25 mouse cellular contexts compared by ENCODE assay signal in the genomic region with DNA sequence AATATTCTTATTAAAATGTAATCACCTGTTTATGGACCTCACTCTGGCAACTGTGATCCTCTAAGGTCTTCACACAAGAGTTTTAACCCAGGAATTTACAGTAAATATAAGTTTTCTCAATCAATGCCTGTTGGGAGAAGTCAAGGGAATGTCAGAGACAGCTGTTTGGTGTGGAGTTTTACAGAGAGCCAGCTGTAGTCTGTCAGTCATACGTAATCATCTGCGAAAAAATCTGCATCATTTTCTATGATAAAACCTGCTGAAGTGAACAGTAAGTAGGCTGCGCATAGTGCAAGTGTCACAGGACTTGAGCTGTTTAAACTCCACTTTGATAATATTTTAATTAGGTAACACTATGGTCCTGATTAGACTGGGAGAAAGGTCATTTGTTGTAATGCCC.
"Had no signal": no experiment of that assay in that cellular context is flagged by ENCODE, and none has a peak within 500 bp of the region (broad histone marks: within the 10 kb centered on the region; RNA-seq: fewer than 3 reads in every experiment).

No protein-coding gene starts in this region.

- H3K27ac ChIP-seq: gastrocnemius, adult 2 months; heart, embryonic 10.5 days; hindbrain, embryonic 10.5 days; hindbrain, embryonic 12.5 days; hindbrain, embryonic 14.5 days; intestine, embryonic 15.5 days; layer of hippocampus, adult 2 months; left cerebral cortex, adult 2 months; limb, embryonic 10.5 days; limb, embryonic 12.5 days had no signal

- H3K9ac ChIP-seq: heart, embryonic 12.5 days; hindbrain, embryonic 12.5 days; hindbrain, embryonic 14.5 days; intestine, embryonic 15.5 days; limb, embryonic 12.5 days had no signal

- H3K9me3 ChIP-seq: heart, embryonic 10.5 days; hindbrain, embryonic 10.5 days; hindbrain, embryonic 12.5 days; intestine, embryonic 15.5 days; limb, embryonic 10.5 days; limb, embryonic 12.5 days had no signal

- H3K4me2 ChIP-seq: heart, embryonic 12.5 days; hindbrain, embryonic 12.5 days; hindbrain, embryonic 14.5 days; intestine, embryonic 15.5 days; limb, embryonic 12.5 days had no signal

- H3K36me3 ChIP-seq: heart, embryonic 10.5 days; heart, embryonic 12.5 days; hindbrain, embryonic 10.5 days; hindbrain, embryonic 12.5 days; intestine, embryonic 15.5 days; limb, embryonic 10.5 days; limb, embryonic 12.5 days had no signal

- H3K4me1 ChIP-seq: heart, embryonic 10.5 days; heart, embryonic 12.5 days; hindbrain, embryonic 10.5 days; hindbrain, embryonic 12.5 days; intestine, embryonic 15.5 days; limb, embryonic 10.5 days; limb, embryonic 12.5 days had no signal

- H3K27me3 ChIP-seq: heart, embryonic 12.5 days; hindbrain, embryonic 12.5 days; intestine, embryonic 15.5 days; limb, embryonic 12.5 days had no signal

- H3K4me3 ChIP-seq: gastrocnemius, adult 2 months; heart, embryonic 10.5 days; heart, embryonic 12.5 days; hindbrain, embryonic 10.5 days; hindbrain, embryonic 12.5 days; intestine, embryonic 15.5 days; layer of hippocampus, adult 2 months; left cerebral cortex, adult 2 months; limb, embryonic 10.5 days; limb, embryonic 12.5 days had no signal

- ATAC-seq: forebrain, embryonic 16.5 days; hindbrain, embryonic 16.5 days; inflammation-experienced regulatory T-cells, adult 6 months; intestine, embryonic 15.5 days; intestine, postnatal 0 days had no signal

- DNase-seq: gastrocnemius, adult 2 months; gastrocnemius, postnatal 10 days; gastrocnemius, postnatal 25 days; heart, adult 18-20 months; heart, postnatal 10 days; heart, postnatal 4 days; kidney, adult 18-20 months; kidney, adult 8-10 months; kidney, postnatal 10 days; kidney, postnatal 25 days; kidney, postnatal 4 days had no signal
